Mouse (Mus musculus) lung, postnatal 10 days (tissue): ENCODE measurements around the gene Dtx3.

Source experiments
- DNase-seq: peaks from one replicate; pipeline ENCODE4 v3.0.0; 2021

Dtx3 gene

DNA sequence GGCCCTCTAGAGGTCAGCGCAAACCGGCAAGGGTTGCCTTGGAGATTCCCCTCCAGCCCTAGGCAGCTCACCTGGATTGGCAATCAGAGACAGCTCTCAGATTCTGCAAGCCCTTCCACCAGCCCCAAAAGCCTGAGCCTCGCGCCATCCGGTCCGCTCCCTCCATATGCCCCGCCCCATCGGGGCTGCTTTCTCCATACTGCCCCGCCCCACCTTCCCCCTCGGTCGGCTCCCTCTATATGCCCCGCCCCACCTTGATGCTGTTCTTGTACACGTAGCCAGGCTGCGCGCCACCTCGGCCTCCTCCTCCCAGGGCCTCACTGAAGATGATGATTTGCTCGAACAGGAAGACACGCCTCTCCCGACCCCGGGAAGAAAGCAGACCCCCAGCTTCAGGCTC lies 11.8 kb downstream of the Dtx3 start:
- no peak for DNase-seq

DNA sequence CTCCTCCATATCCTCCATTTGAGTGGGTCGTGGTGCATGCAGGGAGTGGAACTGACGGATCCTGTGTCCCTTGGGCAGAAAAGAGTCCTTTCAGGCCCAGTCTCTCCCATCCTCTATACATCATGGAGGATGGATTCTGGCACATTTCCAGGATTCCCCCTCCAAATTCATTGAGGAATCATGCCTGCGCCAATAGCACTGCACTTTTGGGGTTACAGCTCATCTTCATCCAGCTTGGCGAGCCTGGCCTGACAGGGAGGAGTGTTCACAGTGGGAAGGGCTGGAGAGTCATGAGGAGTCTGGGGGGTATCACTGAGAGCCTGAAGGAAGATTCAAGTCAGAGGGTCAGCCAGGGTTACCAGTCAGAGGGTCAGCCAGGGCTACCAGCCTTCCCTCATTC lies 12.9 kb downstream of the Dtx3 start:
- no peak for DNase-seq

DNA sequence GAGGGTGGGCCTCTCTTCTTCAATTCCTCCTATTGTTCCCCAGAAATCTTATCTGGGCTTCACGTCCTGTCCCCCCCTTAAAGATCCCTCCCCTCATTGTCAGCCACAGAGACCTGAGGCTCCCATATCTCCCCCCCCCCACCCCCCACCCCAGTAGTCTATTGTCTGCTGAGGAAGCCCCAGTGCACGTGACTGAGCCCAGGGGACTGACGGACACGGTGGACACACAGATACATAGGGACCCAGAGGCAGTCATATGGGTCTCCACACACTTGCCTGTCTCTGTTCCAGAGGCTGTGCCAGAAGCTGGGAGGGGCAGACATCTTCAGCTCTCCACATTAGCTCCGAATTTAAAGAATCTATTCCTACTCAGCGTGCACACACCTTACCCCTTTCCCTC lies 14.0 kb downstream of the Dtx3 start:
- no peak for DNase-seq

DNA sequence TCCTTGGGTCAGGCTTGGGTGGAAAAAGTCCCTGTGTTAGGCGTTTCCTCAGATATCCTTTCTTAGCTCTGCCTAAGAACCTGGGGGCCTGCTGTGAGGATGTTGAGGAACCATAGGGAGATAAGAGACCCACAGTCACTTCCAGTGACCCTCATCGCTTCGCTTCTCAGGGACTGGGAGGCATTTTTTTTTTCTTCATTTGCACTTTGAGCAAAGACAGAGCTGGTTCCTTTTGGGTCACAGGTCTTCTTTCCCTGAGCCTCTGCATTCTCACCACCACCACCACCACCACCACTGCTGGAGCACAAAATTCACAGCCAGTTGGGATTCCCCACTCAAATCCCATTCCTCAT lies 14.9 kb downstream of the Dtx3 start:
- no peak for DNase-seq

DNA sequence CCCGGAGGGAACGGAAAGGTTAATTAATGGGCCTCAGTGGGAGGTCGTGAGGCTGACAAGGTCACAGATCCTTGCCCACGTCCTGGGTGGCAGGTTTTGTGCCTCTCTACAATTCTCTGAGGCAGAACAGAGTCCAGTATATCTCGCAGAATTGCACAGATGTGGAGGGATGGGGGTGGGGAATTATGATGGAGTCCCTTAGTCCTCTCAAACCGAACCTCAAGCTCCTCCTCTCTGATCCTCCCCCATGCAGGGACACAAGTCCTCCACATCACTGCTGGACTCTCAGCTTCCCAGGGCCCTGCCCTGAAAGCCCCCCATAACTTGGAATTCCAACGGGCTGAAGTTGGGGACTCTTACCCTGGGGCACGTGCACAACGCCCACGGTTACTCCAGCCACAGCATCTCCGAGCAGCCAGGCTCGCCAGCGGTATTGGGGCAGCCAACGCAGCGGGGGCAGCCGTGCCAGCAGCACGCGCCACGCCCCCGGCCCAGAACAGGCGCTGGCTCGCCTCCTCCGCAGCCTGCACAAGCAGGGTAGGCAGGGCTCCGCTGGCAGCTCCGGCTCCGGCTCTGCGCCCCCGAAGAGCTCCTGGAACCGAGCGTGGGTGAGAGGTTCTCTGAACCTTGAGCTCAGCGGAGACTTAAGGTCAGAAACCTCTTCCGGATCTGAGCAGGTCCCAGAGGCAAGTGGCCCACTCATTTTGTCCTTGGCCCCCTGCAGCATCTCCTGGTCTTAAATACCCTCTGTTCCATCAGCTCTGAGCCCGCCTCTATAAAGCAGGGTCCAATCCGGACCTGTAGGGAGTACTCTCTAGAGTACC lies 15.4 kb downstream of the Dtx3 start, which contains the start of gene Slc26a10:
Slc26a10 (minus strand) TSS at position 775 of the 824 bp plus-strand sequence.
- DNase-seq: no peak

DNA sequence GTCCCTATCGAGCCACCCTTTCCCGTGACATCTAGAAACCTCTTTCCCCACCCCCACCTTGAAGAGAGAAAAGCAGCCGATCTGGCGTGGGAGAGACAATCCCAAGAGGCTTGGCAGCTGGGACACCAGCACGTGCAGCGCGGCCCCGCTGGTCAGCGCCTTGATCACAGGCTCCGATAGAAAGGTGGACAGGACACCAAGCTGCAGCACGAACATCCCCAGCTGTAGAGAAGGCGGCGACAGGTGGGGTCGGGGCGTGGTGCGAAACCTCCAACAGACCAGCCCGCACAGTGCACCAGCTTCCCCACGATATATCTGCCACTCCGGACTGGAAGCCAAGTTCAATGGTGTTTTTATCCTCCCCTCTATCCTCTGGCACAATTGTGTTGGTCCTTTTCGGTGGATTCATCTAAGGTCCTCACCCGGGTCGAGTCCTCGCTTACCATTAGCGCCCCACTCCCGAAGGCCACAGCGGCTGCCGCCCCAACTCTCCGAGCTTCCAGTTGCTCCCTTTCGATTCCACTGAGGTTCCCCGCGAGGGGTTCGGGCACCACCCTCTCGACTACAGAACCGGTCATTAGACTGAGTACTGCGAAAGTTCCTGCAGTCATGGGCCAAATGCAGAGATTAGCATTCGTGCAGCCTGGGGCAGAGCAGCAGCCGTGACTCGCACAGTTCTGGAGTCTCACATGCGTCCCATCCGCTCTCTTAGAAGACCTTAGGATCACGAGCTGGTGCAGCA lies 17.1 kb downstream of the Dtx3 start:
- DNase-seq: no peak

DNA sequence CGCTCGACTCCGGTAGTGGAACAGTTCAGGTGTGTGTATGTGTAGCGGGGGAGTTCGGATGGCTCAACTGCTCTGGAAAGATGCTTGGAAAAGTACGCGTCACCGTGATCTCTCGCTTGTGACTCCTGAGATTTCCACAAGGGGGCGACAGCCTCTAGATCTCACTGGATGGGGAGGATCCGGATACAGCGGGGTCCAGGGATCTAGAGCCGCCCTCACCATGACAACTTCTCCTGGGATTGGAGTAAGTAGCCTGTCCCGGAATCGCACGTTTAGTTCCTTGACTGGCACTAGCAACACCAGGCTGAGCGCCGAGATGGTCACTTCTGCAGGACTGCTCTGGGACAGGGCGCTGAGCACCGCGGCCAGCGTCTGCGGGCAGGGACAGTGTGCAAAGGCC lies 17.8 kb downstream of the Dtx3 start:
- peak; percentile 88 for DNase-seq

DNA sequence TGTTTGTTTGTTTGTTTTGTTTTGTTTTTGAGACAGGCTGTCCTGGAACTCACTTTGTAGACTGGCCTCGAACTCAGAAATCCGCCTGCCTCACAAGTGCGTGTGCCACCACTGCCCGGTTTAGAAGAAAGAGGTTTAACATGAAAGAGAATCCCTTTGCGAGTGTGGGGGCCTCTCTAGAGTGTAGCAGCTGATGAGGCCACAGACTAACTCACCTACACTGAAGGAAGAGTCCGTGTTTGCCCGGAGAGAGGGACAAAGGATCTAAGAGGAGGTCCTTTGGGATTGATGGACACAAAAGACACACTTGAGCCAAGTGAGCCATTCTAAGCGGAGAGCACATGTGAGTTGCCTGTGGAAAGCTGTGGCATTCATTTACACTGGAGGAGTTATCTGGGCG lies 18.3 kb downstream of the Dtx3 start:
- DNase-seq: no peak

DNA sequence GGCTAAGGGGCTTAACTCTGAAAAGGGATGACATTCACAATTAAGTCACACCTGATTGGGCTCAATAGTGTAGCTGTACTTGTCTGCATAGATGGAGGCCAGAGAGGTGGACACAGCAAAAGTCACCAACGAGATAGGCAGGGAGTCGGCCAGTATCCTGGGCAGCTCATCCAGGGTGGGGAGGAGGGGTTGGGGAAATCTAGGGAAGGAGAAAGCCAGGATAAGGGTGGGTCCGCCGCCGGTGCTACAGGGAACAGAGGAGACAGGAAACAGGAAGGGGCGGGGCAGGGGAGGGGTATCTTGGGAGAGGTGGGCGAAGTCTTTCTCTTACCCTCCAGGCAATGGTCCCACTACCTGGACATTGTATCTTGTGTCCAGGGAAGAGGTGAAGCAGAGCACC lies 18.8 kb downstream of the Dtx3 start:
- no peak for DNase-seq

DNA sequence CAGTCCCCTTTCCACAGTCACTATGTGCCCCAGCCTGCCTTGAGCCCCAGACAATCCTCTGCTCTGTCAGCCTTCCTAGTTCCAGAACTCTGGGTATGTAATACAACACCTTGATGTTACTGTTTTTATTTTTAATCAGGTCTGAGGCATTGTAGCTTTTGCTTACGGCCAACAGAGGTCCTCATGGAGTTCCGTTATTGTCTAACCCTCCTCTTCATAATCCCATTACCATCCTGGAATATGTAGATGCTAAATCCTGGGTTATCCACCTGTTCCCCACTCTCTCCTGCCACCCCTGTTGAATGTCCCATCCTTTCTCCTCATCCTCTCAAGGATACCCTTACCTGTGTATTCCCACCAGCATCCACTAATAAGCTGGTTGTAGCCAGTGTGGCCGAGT lies 19.3 kb downstream of the Dtx3 start:
- DNase-seq: no peak

DNA sequence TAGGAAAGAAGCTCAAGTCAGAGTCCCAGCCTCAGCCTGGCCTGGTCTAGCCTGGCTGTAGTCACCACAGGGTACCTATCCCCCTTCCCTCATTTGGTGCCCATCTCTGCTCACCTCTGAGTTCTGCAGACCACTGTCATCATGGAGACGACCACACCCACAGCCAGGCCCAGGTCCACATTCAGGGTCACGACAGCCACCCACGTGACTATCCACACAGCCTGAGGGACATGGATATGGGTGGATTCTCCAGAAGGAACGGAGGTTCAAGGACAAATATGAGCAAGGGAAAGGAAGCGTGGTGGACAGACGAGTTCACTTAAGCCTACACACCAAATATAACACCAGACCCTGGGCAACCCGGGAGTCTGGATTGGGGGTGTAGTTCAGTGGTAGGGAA lies 21.4 kb downstream of the Dtx3 start:
- no peak for DNase-seq

DNA sequence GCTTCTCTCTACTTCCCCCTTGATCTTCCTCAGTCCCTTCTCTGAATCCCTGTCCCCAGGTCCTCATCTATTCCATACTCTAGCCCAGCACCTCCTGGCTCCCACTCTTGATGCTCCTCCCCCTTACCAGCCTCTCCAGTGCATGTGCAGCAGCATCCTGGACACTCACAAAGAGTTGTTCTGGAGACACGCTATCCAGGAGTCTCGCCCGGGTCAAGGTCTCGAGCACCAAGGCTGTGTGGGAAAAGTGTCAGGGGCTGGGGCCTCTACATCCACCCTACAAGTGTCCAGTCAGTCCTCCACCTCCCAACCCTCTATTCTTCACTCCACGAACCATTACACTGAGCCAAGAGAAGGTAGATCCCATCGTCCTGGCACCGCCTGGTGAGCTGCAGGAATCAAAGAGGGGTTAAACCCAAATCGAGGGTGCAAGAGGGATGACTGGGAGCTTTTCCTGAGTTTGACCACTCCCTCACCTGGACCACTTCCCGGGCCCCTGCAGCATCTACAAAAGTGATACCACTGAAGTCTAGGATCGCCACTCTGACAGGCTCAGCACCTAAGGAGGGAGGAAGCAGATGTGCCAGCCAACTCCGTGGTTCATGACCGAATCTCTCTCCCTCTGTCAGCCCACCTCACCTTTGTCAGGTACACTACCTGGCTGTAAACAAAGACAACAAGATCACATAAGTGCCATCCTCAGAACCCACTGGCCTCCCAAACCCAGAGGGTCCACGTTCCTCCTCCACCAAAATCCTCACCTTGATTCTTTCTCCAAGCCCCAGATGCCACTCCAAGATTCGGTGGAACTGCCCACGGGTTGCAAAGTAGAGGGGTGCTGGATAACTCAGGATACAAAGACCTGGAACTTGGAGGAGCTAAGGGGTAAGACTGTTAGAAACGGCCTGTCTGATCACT lies 22.1 kb downstream of the Dtx3 start:
- no peak for DNase-seq

DNA sequence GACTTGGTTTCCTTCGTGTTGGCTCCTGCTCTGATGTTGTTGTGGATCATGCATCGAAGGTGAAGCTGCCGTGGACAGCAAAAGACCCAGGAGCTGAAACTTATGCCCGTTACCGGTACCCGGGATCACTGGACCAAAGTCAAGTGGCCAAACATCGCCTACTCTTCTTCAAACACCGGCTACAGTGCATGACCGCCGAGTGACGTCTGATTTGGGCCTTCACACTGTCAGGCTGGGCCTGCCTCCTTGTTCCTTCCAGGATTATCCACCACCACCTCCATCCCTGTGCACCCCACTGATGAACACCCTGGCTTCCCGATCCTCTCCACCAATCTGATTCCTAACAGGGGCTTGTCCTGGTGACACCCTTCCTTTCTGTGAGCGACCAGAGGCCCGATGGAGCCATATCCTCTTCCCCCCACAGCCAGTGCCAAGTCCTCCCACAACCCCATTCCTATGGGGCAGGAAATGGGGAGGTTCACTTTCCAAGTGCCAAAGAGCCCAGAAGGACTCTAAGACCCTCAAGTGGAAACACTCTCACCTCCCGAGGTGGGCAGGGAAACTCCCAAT lies 23.8 kb downstream of the Dtx3 start:
- no peak for DNase-seq

DNA sequence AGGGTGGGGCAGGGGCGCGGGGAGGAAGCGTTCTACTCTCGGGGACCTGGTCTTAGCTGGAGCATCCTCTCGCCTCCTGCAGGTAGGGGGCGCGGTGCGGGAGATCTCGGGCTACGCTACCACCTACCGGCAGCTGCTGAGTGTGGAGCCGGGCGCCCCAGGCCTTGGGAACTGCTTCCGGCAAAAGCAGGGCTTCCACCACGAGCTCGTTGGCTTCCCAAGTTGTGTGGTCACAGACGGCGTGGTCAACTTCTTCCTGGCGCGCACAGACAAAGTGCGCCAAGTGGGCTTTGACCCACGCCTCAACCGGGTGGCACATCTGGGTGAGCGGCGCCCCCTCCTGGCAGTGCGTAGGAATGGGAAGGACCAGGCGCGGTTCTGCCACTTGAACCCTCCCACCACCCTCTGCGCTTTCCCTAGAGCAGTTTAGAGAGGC lies 24.7 kb downstream of the Dtx3 start:
- DNase-seq: peak; percentile 84

DNA sequence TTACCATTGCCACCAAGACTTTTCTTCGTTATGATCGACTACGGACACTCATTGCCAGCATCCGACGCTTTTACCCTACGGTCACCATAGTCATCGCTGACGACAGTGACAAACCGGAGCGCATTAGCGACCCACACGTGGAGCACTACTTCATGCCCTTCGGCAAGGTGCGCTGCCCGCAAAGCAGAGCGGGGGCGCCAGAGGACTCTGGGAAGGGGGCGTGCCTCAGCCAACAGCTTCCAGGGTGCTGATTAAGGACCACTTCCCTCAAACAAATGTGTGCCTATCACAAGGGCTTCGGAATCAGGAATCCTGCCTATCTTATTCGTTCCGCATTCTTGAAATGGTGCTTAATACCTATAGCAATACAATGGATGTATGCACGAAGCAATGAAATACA lies 25.5 kb downstream of the Dtx3 start:
- no peak for DNase-seq

DNA sequence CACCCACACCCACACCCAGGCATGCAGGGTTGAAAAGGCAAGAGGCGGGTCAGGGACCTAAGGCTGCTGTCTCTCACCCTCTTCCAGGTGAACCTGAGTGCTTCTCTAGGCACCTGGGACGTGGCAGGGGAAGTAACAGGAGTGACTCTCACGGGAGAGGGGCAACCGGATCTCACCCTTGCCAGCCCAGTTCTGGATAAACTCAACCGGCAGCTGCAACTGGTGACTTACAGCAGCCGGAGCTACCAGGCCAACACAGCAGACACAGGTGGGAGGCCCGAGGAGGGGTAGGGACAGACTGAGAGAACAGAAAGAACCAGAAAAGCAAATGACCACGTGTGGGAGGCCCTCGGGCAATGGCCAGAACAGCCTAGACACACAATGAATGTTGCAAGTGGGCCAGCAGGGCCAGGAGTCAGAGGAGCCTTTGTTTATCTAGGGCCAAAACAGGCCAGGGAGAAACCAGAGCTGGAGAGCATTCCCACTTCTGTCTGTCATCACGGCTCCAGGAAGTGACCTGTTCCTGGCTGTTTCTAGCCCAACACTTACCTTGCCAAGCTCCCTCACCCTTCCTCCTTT lies 27.8 kb downstream of the Dtx3 start:
- no peak for DNase-seq

DNA sequence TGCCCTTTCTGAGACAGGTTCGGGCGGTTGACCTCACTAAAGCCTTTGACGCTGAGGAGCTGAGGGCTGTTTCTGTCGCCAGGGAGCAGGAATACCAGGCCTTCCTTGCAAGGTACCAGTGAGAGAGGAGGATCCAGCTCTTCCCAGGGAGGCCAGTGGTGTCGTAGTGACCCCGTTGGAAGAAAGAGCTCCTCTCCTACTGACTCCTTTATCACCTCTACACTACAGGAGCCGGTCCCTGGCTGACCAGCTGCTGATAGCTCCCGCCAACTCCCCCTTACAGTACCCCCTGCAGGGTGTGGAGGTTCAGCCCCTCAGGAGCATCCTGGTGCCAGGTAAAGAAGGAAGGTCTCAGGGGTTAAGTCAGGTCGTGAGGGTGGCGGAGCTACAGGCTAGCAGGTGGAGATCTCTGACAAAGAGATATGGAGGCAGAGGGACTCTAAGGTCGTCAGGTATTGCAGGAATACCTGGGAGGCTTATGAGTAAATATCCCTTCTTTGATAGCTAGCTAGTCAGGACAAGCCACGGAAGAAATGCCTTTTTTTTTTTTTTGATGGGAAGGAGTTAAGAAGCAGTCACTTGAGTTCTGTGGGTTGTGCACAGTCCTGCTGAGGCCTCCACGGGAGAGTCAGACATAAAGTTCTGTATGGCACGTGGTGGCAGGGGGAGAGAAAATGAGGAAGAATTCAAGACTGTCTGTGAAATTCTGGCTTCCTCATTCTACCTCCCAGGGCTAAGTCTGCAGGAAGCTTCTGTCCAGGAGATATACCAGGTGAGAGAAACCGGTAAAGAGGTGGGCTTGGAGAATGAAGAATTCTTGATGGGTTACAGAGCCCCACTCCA lies 28.5 kb downstream of the Dtx3 start:
- DNase-seq: no peak

DNA sequence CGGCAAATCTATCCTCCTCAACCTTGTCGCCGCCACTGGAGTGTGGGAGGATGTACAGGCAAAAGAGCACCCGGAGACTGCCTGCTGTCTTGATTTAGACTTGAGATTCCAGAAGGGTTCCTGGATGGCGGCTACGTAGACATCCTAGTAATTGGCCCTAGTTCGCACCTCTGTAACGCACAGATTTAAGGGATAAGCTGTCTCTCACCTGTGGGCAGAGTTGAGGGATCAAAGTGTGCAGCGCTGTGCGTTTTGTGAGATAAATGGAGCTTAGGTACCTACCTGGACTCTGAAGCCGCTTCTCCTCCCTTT lies 29.2 kb downstream of the Dtx3 start:
- DNase-seq: no peak

DNA sequence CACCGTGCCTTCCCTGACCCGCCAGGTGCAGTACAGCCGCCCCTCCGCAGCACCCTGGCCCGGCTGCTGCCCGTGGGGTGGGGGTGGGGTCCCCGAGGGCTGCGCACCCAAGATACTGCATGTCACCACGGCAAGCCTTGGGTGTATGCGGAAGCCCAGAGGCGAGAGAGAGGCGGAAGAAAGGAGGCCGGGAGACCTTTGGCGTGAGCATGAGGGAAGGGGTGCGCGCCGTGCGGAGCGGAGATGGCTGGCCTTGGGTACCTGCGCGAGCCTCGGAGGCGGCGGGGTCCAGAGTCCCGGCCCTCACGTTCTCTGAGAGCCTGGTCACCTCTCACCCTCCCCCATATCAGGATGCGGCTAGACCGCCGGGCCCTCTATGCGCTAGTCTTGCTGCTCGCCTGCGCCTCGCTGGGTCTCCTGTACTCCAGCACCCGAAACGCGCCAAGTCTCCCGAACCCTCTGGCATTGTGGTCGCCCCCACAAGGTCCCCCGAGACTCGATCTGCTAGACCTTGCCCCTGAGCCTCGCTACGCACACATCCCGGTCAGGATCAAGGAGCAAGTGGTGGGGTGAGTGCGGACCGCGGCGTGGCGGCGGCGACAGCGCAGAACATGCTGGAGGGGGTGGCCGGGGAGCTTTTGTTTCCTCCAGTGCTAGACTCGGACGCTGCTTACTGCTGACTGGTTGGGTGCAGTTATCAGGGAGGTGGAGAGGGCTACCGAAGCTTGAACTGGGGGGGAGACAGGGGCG lies 29.7 kb downstream of the Dtx3 start:
- no peak for DNase-seq

DNA sequence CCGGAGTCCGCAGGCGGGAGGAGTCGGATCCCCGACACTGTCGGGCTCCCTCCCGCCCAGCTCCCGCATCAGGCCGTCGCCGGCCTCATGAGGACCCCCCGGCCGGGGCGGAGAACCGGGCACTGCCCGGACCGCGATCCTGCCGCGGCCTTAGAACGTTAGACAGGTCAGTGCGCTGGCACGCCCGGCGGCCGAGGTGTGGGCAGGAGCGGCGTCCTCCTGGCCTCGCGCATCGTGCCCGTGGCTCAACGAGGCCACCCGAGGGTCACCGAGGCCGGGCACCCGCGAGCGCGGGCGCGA lies 30.2 kb downstream of the Dtx3 start:
- DNase-seq: no peak

DNA sequence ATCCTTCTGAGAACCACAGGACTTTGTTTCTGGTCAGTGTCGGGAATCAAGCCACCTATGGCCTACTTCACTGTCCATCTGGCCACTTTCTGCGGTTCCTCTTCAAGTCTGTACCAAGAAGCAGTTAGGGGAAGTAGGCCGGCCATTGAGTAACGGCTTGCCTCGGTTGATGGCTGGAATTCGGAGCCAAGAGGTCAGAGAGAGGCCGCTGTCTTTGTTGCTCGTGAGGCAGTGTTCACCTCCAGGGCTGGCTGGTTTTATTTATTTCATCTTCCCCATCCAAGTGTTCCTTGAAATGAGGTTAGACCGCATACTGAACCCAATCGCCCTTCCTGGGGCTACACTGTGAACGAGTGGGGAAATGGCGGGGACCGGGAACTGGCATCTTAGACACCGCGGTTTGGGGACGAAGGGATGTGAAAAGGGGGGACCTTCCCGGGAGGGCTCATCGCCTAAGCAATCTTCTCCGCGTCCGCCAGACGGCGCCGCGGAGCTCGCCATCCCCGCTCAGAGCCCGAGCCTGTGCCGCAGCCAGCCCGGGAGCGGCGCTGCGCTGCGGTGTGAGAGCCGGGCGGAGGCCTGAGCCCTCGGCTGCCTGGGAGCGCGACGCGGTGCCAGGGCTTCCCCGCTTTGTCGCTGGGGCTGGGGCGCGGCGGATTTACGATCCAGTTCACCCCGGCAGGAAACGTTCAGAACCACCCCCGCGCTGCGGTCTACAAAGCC lies 30.7 kb downstream of the Dtx3 start, which contains the start of gene B4galnt1:
B4galnt1 (plus strand) TSS at position 595 of the 723 bp plus-strand sequence.
- DNase-seq: peak; percentile 76
